Mouse (Mus musculus) c-Kit-positive CD71-positive TER-119-positive erythroid progenitor cells, embryonic 14.5 days (primary cell): ENCODE data around the gene Acly.

Experiments used
- DNase-seq: peaks from one replicate; pipeline ENCODE4 v3.0.0-alpha.2; 2013; ENCODE audit warnings: low spot score

Gene Acly

DNA sequence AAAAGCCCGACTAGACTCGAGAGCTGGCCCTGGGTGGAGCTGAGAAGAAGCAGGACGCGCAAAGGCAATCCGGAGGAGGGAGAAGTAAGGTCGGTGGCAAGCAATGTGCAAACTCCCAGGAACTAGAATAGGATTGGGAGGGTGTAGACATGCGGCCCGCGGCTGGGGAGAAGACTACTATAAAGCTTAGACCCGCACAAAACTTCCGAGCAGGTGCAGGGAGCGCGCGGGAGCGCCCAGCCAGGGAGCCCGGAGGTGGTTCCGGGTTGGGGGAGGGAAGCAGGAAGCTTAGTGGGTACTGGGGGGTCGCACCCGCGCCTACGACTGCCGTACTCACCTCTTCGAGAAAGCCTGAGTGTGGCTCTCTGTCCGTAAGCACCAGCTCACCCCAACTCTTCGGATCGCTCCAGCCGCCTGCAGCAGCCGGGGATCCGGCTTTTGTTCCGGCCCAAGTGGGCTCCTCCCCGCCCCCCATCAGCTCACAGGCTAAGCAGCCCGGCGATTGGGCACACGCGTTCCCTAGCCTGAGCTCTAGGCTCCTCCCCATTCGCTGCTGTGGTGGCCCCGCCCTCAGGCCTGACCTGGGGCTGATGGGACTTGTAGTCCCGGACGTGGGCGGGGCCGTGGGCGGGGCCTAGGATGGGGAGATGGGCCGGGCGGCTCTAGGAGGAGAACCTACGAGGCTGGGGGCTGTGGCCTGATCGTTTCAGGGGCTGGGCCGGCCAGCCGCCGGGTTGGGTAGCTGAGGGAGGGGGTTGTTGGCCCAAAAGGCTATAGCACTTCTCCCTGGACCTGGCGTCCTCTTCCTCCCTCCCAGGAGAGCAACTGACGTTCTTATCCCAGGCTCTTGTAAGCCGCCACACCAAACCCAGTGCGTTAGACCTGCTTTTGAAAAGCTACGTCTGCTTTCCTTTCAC is at the start of gene Acly:
Gene Acly, minus strand, starts transcription at position 543 of the 917 bp plus-strand sequence.
- DNase-seq = peak; percentile 99

DNA sequence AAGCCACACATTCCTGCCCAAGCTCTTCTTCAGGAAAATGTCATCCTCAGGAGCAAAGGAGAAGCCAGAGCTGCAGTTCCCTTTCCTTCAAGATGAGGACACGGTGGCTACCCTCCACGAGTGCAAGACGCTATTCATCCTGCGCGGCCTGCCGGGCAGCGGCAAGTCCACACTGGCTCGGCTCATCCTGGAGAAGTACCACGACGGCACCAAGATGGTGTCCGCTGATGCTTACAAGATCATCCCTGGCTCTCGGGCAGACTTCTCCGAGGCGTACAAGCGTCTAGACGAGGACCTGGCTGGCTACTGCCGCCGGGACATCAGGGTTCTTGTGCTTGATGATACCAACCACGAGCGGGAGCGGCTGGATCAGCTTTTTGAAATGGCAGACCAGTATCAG is 48.5 kb upstream of the Acly start:
- no peak for DNase-seq

DNA sequence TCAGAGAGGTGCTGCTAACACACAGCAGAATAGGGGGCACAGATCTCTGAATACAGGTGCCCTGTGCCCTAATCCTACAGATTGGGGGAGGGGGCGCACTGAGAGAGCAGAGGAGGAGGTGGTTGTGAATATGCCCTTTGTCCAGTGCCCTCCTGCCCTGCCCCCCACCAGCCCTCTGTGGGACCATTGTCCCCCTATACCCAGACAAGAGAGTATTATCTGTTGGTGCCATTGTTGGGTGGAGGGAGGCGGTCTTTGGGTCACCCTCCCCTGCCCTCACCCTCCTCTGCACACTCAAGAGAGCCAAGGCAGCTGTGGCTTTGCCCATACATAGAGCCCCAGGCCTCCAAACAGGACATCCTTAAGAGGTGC is 47.7 kb upstream of the Acly start:
- no peak for DNase-seq

DNA sequence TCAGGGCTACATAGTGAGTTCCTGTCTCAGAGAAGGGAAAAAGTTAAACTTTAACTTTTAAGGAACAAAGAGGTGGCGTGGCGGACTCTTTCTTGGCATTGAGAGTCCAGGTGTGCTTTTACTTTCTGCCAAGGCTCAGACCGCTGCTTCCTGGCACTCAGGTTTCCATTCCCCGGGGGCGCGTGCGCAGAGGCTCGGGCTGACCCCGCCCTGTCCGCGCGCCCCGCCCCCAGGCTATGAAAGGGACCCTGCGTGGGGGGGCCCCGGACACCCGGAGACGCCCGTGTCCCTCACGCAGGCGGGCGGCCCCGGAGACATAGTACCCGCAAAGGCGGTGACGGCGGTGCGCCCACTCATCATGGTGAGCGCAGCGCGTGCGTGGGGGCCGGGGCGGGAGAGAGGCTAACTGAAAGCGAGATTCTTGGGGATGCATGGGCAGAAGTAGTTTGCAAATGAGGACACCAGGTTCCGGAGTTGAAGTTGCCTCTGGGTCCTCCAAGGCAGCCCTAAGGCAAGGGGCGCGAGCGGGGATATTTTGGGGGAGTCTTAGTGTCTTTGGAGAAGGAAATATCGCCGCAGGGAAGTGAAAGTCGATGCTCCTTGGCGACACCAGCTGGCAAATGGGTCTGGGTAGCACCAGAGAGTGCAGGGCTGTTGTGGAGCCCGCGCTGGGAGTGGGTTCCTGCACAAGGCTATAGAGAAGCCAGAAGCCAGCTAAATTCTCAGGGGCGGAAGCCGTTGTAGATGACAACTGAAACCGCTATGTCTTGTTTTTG is 47.1 kb upstream of the Acly start, which contains the start of gene Cnp:
Gene Cnp, plus strand, starts transcription at position 197 of the 776 bp plus-strand sequence.
- DNase-seq = peak; percentile 37

DNA sequence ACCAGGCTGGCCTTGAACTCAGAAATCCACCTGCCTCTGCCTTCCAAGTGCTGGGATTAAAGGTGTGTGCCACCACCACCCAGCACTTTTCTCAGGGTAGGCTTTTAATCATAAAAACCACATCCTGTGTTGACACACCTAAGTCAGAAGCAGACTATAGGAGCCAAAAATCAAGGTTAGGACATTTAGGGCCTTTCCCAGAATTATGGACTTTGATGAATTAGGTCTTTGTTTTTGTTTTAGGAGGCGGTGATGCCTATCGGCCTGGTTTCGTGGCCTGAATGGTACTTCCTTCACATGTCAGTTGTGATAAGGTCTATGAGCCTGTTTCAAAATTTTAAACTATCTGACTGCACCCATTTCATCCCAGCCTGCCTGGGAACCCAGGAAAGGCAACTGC is 46.4 kb upstream of the Acly start:
- DNase-seq = no peak

DNA sequence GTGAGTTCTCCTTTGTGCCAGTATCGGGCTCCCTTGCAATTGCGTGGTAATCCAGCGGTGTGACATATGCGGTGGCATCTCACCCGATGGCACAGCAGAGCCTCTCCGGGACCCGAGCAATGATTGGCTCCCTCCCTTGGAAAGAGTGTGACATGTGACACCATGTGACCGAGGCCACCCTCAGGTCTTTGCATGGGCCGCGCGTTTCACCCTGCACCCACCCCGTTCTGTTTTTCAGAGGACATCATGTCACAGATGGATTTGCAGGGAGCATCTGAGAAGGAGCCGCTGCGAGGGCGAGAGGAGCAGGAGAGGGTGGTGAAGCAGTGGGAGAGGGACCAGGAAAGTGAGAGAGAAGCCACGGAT is 43.4 kb upstream of the Acly start:
- DNase-seq = no peak

DNA sequence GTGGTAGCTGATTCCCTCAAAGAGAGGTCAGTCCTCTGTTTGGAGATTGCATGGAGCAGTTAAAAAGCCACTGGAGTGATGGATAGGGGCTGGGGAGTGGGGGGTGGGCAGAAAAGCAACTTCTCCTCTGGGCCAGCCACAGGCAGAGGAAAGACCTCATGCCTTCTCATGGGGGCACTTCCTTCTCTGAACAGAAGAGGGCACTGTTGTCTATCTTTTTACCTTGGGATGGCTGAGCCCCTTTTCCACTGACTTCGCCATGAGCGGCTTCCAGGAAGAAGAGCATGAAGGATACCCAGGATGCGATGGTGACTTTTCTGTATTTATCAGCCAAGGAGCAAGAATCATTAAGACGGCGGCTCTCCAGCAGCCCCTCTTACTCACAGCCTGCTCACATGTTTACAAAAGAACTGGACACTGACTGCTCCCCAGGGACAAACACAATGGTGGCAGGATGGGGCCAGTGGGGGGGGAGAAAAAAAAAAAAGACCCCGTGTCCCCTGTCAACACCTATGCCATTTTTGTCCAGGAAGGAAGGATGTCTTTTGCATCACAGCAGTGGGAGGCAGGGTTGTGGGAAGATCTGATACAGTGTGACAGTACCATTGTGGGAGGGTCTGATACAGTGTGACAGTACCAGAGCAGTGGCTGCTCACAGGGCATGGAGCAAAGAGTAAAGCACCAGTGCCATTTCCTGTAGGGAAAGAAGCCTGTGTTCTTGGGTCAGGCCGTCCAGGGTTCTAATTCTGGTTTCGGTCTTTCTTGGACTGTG is 42.8 kb upstream of the Acly start:
- peak; percentile 57 for DNase-seq

DNA sequence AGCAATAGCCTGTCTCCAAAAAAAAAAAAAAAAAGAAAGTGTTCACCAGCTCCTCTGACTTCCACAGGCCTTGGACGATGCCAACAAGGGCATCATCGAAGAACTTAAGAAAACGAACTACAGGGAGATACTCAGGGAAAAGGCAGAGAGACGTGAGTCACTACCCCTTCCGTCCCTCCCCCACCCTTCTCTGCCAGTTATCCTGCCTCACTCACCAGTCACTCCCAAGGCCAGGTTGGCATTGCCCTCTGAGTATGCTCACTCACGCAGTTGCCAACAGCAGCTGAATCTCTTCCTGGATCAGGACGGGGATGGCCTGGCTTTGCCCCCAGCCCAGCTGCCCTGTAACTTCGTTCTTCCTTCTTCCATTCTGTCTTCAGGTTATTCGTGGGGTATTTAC is 42.0 kb upstream of the Acly start:
- DNase-seq = no peak

DNA sequence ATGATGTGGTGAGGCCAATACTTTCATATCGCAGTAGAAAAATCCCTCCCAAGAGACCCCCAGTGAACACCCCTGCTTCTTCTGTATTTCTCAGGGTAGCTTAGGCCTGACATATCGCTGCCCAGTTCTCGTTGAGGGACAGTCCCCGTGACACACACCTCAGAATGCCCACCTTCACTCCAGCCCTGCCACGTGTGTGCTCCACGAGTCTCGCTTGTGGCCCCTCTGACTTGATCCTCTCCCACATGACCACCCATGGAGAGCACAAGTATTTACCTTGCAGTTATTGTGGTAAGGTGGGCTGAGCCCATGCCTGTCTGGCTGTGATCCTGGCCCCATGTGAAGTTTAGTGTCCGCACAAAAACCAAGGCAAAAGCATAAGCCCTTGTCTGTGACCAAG is 40.9 kb upstream of the Acly start:
- DNase-seq = no peak

DNA sequence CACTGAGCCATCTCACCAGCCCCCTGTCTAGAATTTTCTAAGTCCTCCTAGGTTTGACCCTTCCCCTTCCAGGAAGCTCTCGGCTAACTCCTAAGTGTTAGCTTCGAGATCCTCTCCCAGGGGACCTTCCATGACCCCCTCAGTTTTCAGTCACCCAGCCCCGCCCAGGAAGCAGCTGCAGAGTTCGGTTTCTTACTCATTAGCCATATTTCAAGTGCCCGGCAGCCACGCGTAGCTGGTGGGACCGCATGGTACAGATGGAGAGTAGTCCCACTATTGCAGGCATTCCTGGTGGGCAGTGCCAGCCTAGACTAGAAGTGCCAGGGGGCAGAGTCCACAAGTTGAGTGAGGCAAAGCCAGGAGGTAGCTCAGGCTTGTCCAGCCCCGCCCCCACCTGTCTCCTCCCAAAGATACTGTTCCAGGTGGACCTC is 40.0 kb upstream of the Acly start:
- DNase-seq = no peak

DNA sequence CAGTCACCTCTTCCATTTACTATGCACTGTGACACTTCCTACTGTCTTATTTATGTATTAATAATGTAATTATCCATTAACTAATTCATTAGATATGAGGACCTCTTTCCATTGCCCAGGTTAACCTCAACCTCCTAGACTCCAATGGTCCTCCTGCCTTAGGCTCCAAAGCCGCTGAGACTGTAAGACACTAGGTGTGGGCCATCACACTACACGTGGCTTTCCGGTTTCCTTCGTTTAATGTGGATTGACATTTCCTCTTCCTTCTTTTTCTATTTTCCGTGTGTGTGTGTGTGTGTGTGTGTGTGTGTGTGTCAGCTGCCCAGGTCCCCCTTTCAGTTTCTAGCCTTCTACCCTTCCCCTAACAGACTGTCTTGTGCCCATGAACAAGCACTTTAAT is 39.4 kb upstream of the Acly start:
- DNase-seq = no peak

DNA sequence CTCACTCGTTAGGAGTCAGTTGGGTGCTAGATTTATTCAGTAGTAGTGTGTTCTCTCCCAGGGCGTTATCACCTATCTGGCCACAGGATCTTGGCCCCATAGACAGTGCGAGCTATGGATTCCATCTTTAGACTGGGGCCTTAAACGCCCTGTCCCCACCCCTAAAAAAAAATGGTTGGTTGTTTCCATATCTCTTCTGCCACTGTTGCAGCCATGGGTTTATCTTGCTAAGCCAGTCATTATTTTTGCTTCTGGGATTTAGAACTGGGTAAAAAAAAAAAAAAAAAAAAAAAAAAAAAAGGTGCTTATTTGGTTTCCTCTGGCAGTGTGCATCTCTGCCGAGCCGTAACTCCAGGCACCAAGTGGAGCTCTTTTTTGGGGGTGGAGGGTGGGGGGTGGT is 36.9 kb upstream of the Acly start:
- no peak for DNase-seq

DNA sequence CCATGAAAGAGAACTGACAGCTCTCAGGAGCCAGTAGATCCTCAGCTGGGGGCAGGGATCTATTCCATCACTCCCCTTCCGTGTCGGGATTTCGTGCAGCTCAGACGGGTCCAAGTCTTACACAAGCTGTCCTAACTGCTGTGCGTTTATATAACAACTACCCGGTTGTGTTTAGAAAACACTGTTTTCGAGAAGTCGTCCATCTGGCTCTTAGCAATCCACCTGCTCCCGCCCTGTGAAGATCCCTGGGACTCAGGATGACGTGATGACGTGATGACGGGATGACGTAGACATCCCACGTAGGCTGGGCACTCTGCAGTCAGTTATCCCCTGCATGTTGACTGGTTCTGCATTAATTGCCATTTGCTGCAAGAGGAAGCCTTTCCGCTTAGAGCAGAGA is 36.5 kb upstream of the Acly start:
- DNase-seq = no peak

DNA sequence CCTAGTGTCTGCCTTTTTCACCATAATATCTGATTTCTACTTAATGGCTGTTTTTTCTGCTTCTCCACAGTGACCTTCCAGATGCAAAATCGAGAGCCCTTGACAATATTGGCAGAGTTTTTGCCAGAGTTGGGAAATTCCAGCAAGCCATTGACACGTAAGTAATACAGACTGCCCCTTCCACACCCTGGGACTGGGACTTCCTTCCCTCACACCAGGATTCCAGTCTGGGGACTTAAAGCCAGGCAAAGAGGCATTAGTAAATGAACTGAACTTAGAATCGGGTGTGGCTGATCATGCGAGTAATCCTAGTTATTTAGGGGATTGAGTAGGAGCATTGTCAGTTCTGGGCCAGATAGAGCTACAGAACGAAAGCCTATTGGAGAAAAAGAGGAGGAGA is 33.9 kb upstream of the Acly start:
- DNase-seq = no peak

DNA sequence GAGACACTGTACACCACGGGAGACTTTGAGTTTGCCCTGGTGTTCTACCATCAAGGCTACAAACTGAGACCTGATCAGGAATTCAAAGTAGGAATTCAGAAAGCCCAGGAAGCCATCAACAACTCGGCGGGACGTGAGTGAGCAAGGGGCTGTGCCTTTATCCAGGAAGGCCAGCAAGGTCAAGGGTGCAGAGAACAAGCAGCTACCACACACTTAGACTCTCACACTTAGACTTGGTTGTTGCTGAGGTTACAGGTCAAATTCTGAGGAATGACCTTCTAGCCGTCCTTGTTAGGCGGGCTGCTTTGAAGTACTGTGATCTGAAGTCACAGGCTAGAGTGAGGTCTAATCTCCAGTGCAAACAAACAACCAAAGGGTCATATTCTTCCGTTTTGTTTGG is 31.7 kb upstream of the Acly start:
- DNase-seq = no peak

DNA sequence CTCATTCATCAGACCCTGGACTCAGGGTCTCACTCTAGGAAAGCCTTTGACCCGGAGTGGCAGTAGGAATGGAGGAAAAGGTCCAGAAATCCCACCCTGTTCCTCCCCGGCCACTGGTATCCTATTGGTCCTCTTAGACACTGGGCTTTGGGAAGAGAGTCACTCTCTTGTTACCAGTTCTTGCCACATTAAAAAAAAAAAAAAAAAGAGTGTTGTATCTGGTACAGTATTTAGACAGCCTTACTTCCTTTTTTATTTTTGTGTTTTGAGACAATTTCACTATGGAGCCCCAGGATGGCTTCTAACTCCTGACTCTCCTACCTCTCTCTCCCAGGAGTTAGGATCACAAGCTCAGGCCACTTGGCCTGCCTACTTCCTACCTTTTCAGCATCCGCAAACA is 29.8 kb upstream of the Acly start:
- no peak for DNase-seq

DNA sequence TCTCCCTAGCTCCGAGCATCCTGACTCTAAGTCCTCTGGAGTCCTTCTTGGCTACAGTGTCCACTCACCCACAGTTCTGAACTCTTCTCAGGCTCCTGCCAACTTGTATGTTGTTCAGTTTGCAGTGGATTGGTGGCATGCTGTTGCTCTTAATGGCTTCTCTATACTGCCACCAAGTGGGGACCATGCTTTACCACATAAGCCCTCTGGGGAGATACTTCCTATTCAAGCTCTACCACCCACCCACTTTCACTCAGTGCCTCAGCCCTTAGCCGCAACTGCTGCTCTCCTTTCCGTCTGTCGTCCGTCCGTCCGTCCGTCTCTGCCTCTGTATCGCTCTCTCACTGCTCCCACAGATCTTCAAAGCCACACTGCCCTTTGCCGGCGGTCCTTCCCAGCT is 27.8 kb upstream of the Acly start:
- DNase-seq = peak; percentile 61

DNA sequence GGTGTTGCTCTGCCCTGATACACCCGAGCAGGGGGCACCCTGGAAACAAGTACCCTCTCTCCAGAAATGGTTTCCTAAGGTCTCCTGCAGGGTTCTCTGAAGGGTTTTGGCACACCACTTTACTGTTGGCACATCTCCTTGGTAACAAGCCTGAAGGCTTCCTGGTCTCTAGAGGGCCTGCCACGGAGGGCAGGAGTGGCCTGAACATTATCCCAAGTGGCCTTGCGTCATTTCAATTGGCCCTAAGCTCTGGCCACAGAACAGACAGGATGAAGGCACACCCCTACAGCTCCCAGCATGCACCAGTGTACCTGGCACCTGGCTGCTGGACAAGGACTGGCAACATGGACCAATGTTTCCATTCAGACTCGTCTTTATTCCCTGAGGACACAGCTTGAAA is 25.0 kb upstream of the Acly start:
- DNase-seq = no peak

DNA sequence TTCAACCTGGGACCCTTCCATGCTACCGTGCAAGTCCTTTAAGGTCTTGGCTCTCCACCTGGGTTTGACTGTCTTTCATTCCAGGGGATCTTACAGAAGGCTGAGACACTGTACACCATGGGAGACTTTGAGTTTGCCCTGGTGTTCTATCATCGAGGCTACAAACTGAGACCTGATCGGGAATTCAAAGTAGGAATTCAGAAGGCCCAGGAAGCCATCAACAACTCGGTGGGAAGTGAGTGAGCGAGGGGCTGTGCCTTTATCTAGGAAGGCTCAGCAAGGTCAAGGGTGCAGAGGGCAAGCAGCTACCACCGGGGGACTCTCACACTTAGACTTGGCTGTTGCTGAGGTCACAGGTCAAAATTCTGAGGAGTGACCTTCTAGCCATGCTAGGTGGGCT is 22.3 kb upstream of the Acly start:
- no peak for DNase-seq

DNA sequence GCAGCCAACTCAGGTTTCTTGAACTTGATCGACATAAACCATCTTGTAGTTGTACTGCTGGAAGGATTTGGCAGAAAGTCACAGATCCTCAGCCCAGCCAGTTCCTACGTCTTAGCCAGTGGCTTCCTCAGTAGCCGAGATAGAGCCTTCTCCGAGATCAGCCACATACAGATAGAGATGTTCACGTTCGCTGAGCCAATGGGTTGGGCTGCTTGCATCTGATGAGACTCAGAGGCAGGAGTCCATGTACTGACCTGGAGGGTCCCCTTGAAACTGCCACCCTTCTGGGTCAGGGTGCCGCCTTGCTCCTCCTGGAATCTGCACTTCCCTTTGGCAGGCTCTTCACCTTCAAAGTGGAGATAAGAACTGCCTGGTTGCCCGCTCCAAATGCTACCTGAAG is 21.7 kb upstream of the Acly start:
- no peak for DNase-seq

DNA sequence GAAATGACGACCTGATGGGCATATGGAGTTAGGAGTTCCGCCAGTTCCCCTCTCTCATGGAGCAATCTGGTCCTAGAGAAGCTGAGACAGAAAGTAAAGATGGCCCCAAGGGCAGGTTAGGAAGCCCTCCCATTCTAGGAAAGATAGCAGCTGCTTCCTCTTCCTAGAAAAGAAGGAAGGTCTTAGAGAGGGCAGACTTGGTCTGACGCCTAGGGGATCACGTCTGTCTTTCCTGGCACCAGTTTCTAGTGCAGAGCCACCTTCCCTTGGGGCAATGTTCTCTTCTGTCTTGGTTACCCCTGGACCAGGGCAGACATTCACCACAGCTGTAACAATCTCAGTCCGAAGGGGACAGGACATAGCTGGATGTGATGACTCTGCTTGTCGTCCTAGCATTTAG is 20.3 kb upstream of the Acly start:
- no peak for DNase-seq

DNA sequence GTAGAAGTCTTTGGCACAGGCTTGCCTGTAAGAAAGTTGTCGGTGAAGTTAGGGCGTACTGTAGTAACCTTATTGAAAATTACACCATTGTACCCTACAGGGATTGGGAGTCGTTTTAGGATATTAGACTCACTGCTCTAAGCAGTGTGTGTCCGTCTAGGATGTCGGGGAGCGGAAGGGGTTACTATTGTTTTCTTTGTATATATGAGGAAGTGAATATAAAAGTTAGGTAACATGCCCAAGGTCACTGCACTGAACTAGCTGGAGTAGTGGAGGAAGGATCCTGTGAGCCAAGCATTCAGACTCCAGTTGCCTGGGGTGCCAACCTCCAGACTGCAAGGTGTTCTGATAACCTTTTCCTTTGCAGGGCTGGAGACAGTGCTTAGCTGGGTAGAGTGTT is 19.2 kb upstream of the Acly start:
- no peak for DNase-seq

DNA sequence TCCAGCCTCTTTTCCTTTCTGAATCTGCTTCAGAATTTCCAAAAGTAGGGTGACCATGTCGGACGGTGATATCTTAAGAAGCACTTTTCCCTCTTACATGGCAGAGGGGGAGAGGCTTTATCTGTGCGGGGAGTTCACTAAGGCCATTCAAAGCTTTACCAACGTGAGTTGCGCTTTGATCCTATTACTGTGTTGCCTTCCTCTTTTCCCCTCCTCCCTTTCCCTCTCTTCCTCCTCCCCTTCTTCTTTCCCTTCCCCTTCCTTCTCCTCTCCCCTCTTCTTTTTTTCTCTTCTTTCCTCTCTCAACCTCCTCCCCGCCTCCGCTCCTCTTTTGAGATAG is 17.9 kb upstream of the Acly start:
- DNase-seq = no peak
